Mouse (Mus musculus): ENCODE data around the gene Itgad. TPM values are rescaled to one million over a fixed set of nuclear protein-coding genes. Genes with fewer than 3 reads are reported as not detected.
"Not testable (repeated sequence)": the region's sequence is repeated elsewhere in the genome, so short reads cannot be mapped to it uniquely, and the experiment has no call there.

Gene Itgad
- polyA plus RNA-seq, 1 experiment from 2014 or later = not detected

- Histone ChIP-seq H3K27me3 (replicated peaks; ENCODE audit: control insufficient read depth, insufficient read depth, low read length) (no peaks in the 10 kb centered on the region), H3K27ac (ENCODE audit: low read depth, low read length) (no peak within 1 kb of the TSS), H3K9ac (ENCODE audit: low read depth, low read length) (no peak within 1 kb of the TSS), H3K36me3 (ENCODE audit: control insufficient read depth, insufficient read depth, low read length) (no peaks in the 10 kb centered on the region), H3K4me1 (ENCODE audit: control insufficient read depth, insufficient read depth, low read depth, low read length) (no peaks in the 10 kb centered on the region), H3K4me2 (ENCODE audit: low read length) (no peak within 1 kb of the TSS), H3K9me3 (ENCODE audit: control insufficient read depth, low read length) (no peaks in the 10 kb centered on the region), H3K4me3 (ENCODE audit: low read length) (no peak within 1 kb of the TSS)
- no peak for ATAC-seq
- 89% methylated on average over 8 of the region's 8 CpGs for WGBS
Observed at GRCm38 (mm10) chr7:128128741-128129720, 25.1 kb upstream of the Itgad start, which contains the start of gene Itgax. Gene Itgax (plus strand): TSS chr7:128129547.

GRCm38 (mm10) chr7:128132148-128132547, 22.0 kb upstream of the Itgad start:
- no peaks in the 10 kb centered on the region for H3K36me3 ChIP-seq (ENCODE audit: control insufficient read depth, insufficient read depth, low read length)
- no peaks in the 10 kb centered on the region for H3K27me3 ChIP-seq (replicated peaks; ENCODE audit: control insufficient read depth, insufficient read depth, low read length)
- H3K4me3 ChIP-seq (ENCODE audit: low read length) = no peak overlapping the region
- ATAC-seq = no peak
- no peaks in the 10 kb centered on the region for H3K9me3 ChIP-seq (ENCODE audit: control insufficient read depth, low read length)
- WGBS = 92% methylated on average over 5 of the region's 5 CpGs
- no peak overlapping the region for H3K27ac ChIP-seq (ENCODE audit: low read depth, low read length)
- no peaks in the 10 kb centered on the region for H3K4me1 ChIP-seq (ENCODE audit: control insufficient read depth, insufficient read depth, low read depth, low read length)
- no peak overlapping the region for H3K9ac ChIP-seq (ENCODE audit: low read depth, low read length)
- no peak overlapping the region for H3K4me2 ChIP-seq (ENCODE audit: low read length)

- WGBS = 92% methylated on average over 2 of the region's 2 CpGs
- Histone ChIP-seq H3K27me3 (replicated peaks; ENCODE audit: control insufficient read depth, insufficient read depth, low read length) (no peaks in the 10 kb centered on the region), H3K9ac (ENCODE audit: low read depth, low read length) (no peak overlapping the region), H3K4me3 (ENCODE audit: low read length) (no peak overlapping the region), H3K36me3 (ENCODE audit: control insufficient read depth, insufficient read depth, low read length) (no peaks in the 10 kb centered on the region), H3K9me3 (ENCODE audit: control insufficient read depth, low read length) (no peaks in the 10 kb centered on the region), H3K27ac (ENCODE audit: low read depth, low read length) (no peak overlapping the region), H3K4me1 (ENCODE audit: control insufficient read depth, insufficient read depth, low read depth, low read length) (no peaks in the 10 kb centered on the region), H3K4me2 (ENCODE audit: low read length) (no peak overlapping the region)
- no peak for ATAC-seq
Observed at GRCm38 (mm10) chr7:128133596-128133995, 20.6 kb upstream of the Itgad start.

- H3K9me3 ChIP-seq (ENCODE audit: control insufficient read depth, low read length) = no peaks in the 10 kb centered on the region
- H3K9ac ChIP-seq (ENCODE audit: low read depth, low read length) = no peak overlapping the region
- ATAC-seq = no peak
- H3K27ac ChIP-seq (ENCODE audit: low read depth, low read length) = no peak overlapping the region
- no peaks in the 10 kb centered on the region for H3K27me3 ChIP-seq (replicated peaks; ENCODE audit: control insufficient read depth, insufficient read depth, low read length)
- no peaks in the 10 kb centered on the region for H3K36me3 ChIP-seq (ENCODE audit: control insufficient read depth, insufficient read depth, low read length)
- no peak overlapping the region for H3K4me2 ChIP-seq (ENCODE audit: low read length)
- WGBS = 58% methylated on average over 4 of the region's 4 CpGs
- no peak overlapping the region for H3K4me3 ChIP-seq (ENCODE audit: low read length)
- H3K4me1 ChIP-seq (ENCODE audit: control insufficient read depth, insufficient read depth, low read depth, low read length) = no peaks in the 10 kb centered on the region
Observed at GRCm38 (mm10) chr7:128136927-128137326, 17.2 kb upstream of the Itgad start.

GRCm38 (mm10) chr7:128139611-128140010, 14.6 kb upstream of the Itgad start:
- Histone ChIP-seq H3K36me3 (ENCODE audit: control insufficient read depth, insufficient read depth, low read length) (no peaks in the 10 kb centered on the region), H3K9ac (ENCODE audit: low read depth, low read length) (no peak overlapping the region), H3K4me1 (ENCODE audit: control insufficient read depth, insufficient read depth, low read depth, low read length) (no peaks in the 10 kb centered on the region), H3K27me3 (replicated peaks; ENCODE audit: control insufficient read depth, insufficient read depth, low read length) (no peaks in the 10 kb centered on the region), H3K4me3 (ENCODE audit: low read length) (no peak overlapping the region), H3K27ac (ENCODE audit: low read depth, low read length) (no peak overlapping the region), H3K9me3 (ENCODE audit: control insufficient read depth, low read length) (no peaks in the 10 kb centered on the region), H3K4me2 (ENCODE audit: low read length) (no peak overlapping the region)
- no peak for ATAC-seq
- WGBS = 93% methylated on average over 6 of the region's 6 CpGs

GRCm38 (mm10) chr7:128150970-128151369, 3.2 kb upstream of the Itgad start:
- no peak overlapping the region for H3K9ac ChIP-seq (ENCODE audit: low read depth, low read length)
- WGBS = 86% methylated on average over 8 of the region's 8 CpGs
- no peaks in the 10 kb centered on the region for H3K4me1 ChIP-seq (ENCODE audit: control insufficient read depth, insufficient read depth, low read depth, low read length)
- no peaks in the 10 kb centered on the region for H3K36me3 ChIP-seq (ENCODE audit: control insufficient read depth, insufficient read depth, low read length)
- no peak for ATAC-seq
- H3K9me3 ChIP-seq (ENCODE audit: control insufficient read depth, low read length) = no peaks in the 10 kb centered on the region
- no peak overlapping the region for H3K27ac ChIP-seq (ENCODE audit: low read depth, low read length)
- H3K4me3 ChIP-seq (ENCODE audit: low read length) = no peak overlapping the region
- no peaks in the 10 kb centered on the region for H3K27me3 ChIP-seq (replicated peaks; ENCODE audit: control insufficient read depth, insufficient read depth, low read length)
- no peak overlapping the region for H3K4me2 ChIP-seq (ENCODE audit: low read length)

GRCm38 (mm10) chr7:128154924-128155323, 748 bp downstream of the Itgad start:
- Histone ChIP-seq H3K4me1 (ENCODE audit: control insufficient read depth, insufficient read depth, low read depth, low read length) (no peaks in the 10 kb centered on the region), H3K4me2 (ENCODE audit: low read length) (no peak overlapping the region), H3K27me3 (replicated peaks; ENCODE audit: control insufficient read depth, insufficient read depth, low read length) (no peaks in the 10 kb centered on the region), H3K4me3 (ENCODE audit: low read length) (no peak overlapping the region), H3K9me3 (ENCODE audit: control insufficient read depth, low read length) (no peaks in the 10 kb centered on the region), H3K27ac (ENCODE audit: low read depth, low read length) (no peak overlapping the region), H3K36me3 (ENCODE audit: control insufficient read depth, insufficient read depth, low read length) (no peaks in the 10 kb centered on the region), H3K9ac (ENCODE audit: low read depth, low read length) (no peak overlapping the region)
- ATAC-seq = no peak
- 71% methylated on average over 10 of the region's 10 CpGs for WGBS

- H3K36me3 ChIP-seq (ENCODE audit: control insufficient read depth, insufficient read depth, low read length); H3K27ac ChIP-seq (ENCODE audit: low read depth, low read length); H3K9ac ChIP-seq (ENCODE audit: low read depth, low read length); H3K4me3 ChIP-seq (ENCODE audit: low read length); H3K9me3 ChIP-seq (ENCODE audit: control insufficient read depth, low read length); ATAC-seq; H3K4me1 ChIP-seq (ENCODE audit: control insufficient read depth, insufficient read depth, low read depth, low read length); H3K4me2 ChIP-seq (ENCODE audit: low read length); H3K27me3 ChIP-seq (replicated peaks; ENCODE audit: control insufficient read depth, insufficient read depth, low read length): not testable (repeated sequence)
- 83% methylated on average over 7 of the region's 8 CpGs for WGBS
Observed at GRCm38 (mm10) chr7:128158688-128159354, 4.6 kb downstream of the Itgad start.

GRCm38 (mm10) chr7:128164001-128164400, 9.8 kb downstream of the Itgad start:
- Histone ChIP-seq H3K36me3 (ENCODE audit: control insufficient read depth, insufficient read depth, low read length) (no peaks in the 10 kb centered on the region), H3K9ac (ENCODE audit: low read depth, low read length) (no peak overlapping the region), H3K27me3 (replicated peaks; ENCODE audit: control insufficient read depth, insufficient read depth, low read length) (no peaks in the 10 kb centered on the region), H3K4me3 (ENCODE audit: low read length) (no peak overlapping the region), H3K27ac (ENCODE audit: low read depth, low read length) (no peak overlapping the region), H3K4me1 (ENCODE audit: control insufficient read depth, insufficient read depth, low read depth, low read length) (no peaks in the 10 kb centered on the region), H3K9me3 (ENCODE audit: control insufficient read depth, low read length) (no peaks in the 10 kb centered on the region), H3K4me2 (ENCODE audit: low read length) (no peak overlapping the region)
- 96% methylated on average over 4 of the region's 4 CpGs for WGBS
- ATAC-seq = no peak

All from hindbrain, embryonic 16.5 days (tissue).